Mouse (Mus musculus): Measurements from ENCODE around the gene Ano1. TPM values are rescaled to one million over a fixed set of nuclear protein-coding genes. Genes with fewer than 3 reads are reported as not detected.

The Ano1 gene
- polyA plus RNA-seq, 1 experiment from 2014 or later, result 48.8 TPM

DNA sequence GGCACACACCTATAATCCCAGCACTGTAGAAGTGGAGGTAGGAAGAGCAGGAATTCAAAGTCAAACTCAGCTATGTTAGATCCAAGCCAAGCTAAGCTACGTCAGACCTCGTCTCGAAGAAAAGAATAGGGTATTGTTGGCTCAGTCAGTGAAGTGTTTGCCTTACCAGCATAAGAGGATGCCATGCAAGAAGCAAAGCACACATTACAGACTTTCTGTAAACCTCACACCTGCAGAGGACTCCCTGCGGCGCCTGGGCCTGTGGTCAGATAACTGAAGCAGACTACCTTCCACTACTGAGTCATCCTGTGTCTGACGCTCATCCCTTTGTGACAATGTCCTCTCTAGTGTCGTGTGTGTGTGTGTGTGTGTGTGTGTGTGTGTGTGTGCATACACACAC is 142.2 kb downstream of the Ano1 start:
- Histone ChIP-seq H3K27ac (ENCODE audit: low read depth, low read length) (no peak overlapping the region), H3K9me3 (ENCODE audit: control insufficient read depth, low read length) (no peaks in the 10 kb centered on the region), H3K27me3 (ENCODE audit: control insufficient read depth, insufficient read depth, low read length) (no peaks in the 10 kb centered on the region), H3K4me2 (replicated peaks; ENCODE audit: low read depth, low read length) (no peak overlapping the region), H3K4me1 (ENCODE audit: control insufficient read depth, insufficient read depth, low read length) (no peaks in the 10 kb centered on the region), H3K9ac (ENCODE audit: low read depth, low read length) (no peak overlapping the region), H3K4me3 (ENCODE audit: low read length) (no peak overlapping the region), H3K36me3 (ENCODE audit: control insufficient read depth, insufficient read depth, low read length) (0 out of 2 replicates have a peak, but pooled peaks cover 4% of the 10 kb centered on the region)
- no peak for ATAC-seq (ENCODE audit: low FRiP score, low TSS enrichment)
- WGBS, result 90% methylated on average over 7 of the region's 7 CpGs

DNA sequence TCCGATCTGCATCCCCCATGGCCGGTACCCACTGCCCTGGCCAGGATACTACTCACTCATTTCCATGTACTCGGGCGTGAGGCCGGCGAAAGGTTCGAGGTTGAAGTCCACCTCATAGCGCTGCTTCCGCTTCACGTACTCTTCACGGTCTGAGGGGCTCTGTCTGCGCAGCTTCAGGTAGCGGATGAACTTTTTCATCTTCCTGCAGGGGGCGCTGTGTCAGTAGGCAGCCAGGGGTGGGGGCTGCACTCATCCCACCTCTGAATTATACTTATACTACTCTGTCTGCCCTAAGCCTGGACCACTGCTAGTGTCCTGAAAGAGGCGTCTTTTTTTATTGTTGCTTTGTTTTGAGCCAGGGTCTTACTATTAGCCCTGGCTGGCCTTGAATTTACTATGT is 143.9 kb downstream of the Ano1 start:
- 93% methylated on average over 15 of the region's 15 CpGs for WGBS
- 0 out of 2 replicates have a peak, but pooled peaks cover 4% of the 10 kb centered on the region for H3K36me3 ChIP-seq (ENCODE audit: control insufficient read depth, insufficient read depth, low read length)
- H3K27me3 ChIP-seq (ENCODE audit: control insufficient read depth, insufficient read depth, low read length), result no peaks in the 10 kb centered on the region
- H3K4me1 ChIP-seq (ENCODE audit: control insufficient read depth, insufficient read depth, low read length), result no peaks in the 10 kb centered on the region
- no peak overlapping the region for H3K4me2 ChIP-seq (replicated peaks; ENCODE audit: low read depth, low read length)
- no peaks in the 10 kb centered on the region for H3K9me3 ChIP-seq (ENCODE audit: control insufficient read depth, low read length)
- H3K27ac ChIP-seq (ENCODE audit: low read depth, low read length), result no peak overlapping the region
- H3K4me3 ChIP-seq (ENCODE audit: low read length), result no peak overlapping the region
- H3K9ac ChIP-seq (ENCODE audit: low read depth, low read length), result no peak overlapping the region
- ATAC-seq (ENCODE audit: low FRiP score, low TSS enrichment), result no peak

DNA sequence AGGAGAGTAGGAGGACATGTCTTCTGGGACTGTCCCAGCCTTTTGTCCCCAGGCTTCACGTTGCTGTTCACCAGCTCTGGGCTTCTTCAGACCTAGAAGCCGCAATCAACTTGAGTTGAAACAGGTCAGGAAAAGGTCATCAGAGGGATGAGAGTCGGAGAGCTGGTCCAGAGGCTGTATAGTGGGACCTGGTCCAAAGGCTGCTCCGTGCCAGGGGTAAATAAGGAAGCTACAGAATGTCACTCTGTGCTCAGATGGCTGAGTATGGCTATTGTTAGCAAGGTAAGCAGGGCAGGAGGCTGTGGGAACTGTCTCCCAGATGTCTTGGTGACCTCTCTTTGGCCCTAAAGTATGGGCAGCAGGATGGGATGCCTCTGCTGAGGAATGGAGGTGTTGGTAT is 147.0 kb downstream of the Ano1 start:
- Histone ChIP-seq H3K27ac (ENCODE audit: low read depth, low read length) (no peak overlapping the region), H3K4me2 (replicated peaks; ENCODE audit: low read depth, low read length) (no peak overlapping the region), H3K27me3 (ENCODE audit: control insufficient read depth, insufficient read depth, low read length) (no peaks in the 10 kb centered on the region), H3K4me1 (ENCODE audit: control insufficient read depth, insufficient read depth, low read length) (no peaks in the 10 kb centered on the region), H3K36me3 (ENCODE audit: control insufficient read depth, insufficient read depth, low read length) (0 out of 2 replicates have a peak, but pooled peaks cover 4% of the 10 kb centered on the region), H3K9me3 (ENCODE audit: control insufficient read depth, low read length) (no peaks in the 10 kb centered on the region), H3K9ac (ENCODE audit: low read depth, low read length) (no peak overlapping the region), H3K4me3 (ENCODE audit: low read length) (no peak overlapping the region)
- WGBS, result 68% methylated on average over 4 of the region's 4 CpGs
- ATAC-seq (ENCODE audit: low FRiP score, low TSS enrichment), result no peak

DNA sequence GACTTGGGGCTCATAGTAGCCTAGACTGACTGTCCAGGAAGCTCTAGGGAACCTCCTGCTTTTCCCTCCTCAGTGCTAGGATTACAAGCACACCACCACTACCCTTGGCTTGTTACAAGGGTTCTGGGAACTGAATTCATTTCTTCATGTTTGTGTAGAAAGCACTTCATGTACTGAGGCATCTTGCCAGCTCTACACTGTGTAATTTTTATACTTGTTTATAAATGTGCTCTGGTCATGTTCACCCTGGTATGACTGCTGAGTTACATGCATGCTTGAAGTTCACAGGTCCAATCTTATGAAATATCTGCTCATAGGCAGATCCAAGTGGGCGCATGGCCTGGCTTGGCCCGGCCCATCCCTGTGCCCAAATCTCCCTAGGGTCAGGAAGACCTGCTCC is 147.5 kb downstream of the Ano1 start:
- Histone ChIP-seq H3K4me3 (ENCODE audit: low read length) (no peak overlapping the region), H3K9ac (ENCODE audit: low read depth, low read length) (no peak overlapping the region), H3K4me2 (replicated peaks; ENCODE audit: low read depth, low read length) (no peak overlapping the region), H3K9me3 (ENCODE audit: control insufficient read depth, low read length) (no peaks in the 10 kb centered on the region), H3K4me1 (ENCODE audit: control insufficient read depth, insufficient read depth, low read length) (no peaks in the 10 kb centered on the region), H3K27ac (ENCODE audit: low read depth, low read length) (no peak overlapping the region), H3K36me3 (ENCODE audit: control insufficient read depth, insufficient read depth, low read length) (0 out of 2 replicates have a peak, but pooled peaks cover 4% of the 10 kb centered on the region), H3K27me3 (ENCODE audit: control insufficient read depth, insufficient read depth, low read length) (no peaks in the 10 kb centered on the region)
- no peak for ATAC-seq (ENCODE audit: low FRiP score, low TSS enrichment)
- 100% methylated on average over 2 of the region's 2 CpGs for WGBS

DNA sequence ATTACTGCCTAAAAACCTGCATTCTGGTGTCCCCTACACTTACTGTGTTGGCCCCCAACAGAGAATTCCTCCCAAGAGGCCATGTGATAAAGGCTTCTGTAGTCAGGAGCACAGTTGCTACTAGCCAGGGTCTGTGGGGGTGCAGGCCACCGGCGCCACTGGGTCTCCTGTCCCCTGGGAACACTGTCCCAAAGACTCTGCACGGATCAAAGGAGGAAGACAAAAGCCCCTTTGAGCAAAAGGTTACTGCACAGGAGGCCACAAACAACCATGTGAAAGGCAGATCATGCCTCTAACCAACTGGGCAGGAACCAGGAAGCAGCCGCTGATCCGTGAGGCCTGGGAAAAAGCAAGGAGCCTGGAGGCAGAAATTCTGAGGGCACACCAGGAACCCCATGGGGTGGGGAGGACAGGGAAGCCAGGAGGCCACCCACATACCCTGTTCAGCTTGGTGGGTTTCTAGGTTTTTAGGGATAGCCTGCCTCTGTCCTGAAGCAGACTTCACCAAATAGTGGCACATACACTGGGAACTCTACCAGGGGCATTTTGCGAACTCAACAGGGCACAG is 151.4 kb downstream of the Ano1 start:
- no peak overlapping the region for H3K9ac ChIP-seq (ENCODE audit: low read depth, low read length)
- no peaks in the 10 kb centered on the region for H3K9me3 ChIP-seq (ENCODE audit: control insufficient read depth, low read length)
- H3K27me3 ChIP-seq (ENCODE audit: control insufficient read depth, insufficient read depth, low read length), result no peaks in the 10 kb centered on the region
- peak overlapping the region; percentile 73; the same call in 1 of the 2 replicates for H3K27ac ChIP-seq (ENCODE audit: low read depth, low read length)
- 45% methylated on average over 6 of the region's 6 CpGs for WGBS
- no peak overlapping the region for H3K4me2 ChIP-seq (replicated peaks; ENCODE audit: low read depth, low read length)
- no peaks in the 10 kb centered on the region for H3K36me3 ChIP-seq (ENCODE audit: control insufficient read depth, insufficient read depth, low read length)
- peak; percentile 65; the same call in 1 of the 2 replicates for ATAC-seq (ENCODE audit: low FRiP score, low TSS enrichment)
- no peaks in the 10 kb centered on the region for H3K4me1 ChIP-seq (ENCODE audit: control insufficient read depth, insufficient read depth, low read length)
- H3K4me3 ChIP-seq (ENCODE audit: low read length), result no peak overlapping the region

DNA sequence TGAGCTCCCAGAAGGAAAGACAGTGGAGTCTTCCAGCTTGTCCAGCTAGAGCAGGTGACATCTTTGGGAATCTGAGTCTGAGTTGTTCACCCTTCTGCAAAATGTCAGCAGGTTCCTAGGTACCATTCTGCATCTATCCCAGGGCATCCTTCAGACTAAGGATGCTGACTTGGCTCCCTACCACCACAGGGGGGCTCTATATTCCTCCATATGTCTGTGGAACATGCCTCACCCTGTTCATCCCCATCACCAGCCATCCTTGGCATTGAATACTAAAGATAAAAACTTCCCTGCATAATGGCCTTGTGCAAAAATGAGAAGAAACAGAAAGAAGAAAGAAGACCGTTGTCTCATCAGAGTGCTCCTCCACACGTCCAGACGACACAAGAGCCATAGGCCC is 162.3 kb downstream of the Ano1 start:
- WGBS, result 86% methylated on average over 3 of the region's 3 CpGs
- H3K4me3 ChIP-seq (ENCODE audit: low read length), result no peak overlapping the region
- no peak overlapping the region for H3K9ac ChIP-seq (ENCODE audit: low read depth, low read length)
- no peak overlapping the region for H3K4me2 ChIP-seq (replicated peaks; ENCODE audit: low read depth, low read length)
- H3K27ac ChIP-seq (ENCODE audit: low read depth, low read length), result no peak overlapping the region
- no peaks in the 10 kb centered on the region for H3K27me3 ChIP-seq (ENCODE audit: control insufficient read depth, insufficient read depth, low read length)
- no peaks in the 10 kb centered on the region for H3K9me3 ChIP-seq (ENCODE audit: control insufficient read depth, low read length)
- no peak for ATAC-seq (ENCODE audit: low FRiP score, low TSS enrichment)
- H3K36me3 ChIP-seq (ENCODE audit: control insufficient read depth, insufficient read depth, low read length), result peaks cover 4% of the 10 kb centered on the region; the same call in 1 of the 2 replicates
- H3K4me1 ChIP-seq (ENCODE audit: control insufficient read depth, insufficient read depth, low read length), result no peaks in the 10 kb centered on the region

DNA sequence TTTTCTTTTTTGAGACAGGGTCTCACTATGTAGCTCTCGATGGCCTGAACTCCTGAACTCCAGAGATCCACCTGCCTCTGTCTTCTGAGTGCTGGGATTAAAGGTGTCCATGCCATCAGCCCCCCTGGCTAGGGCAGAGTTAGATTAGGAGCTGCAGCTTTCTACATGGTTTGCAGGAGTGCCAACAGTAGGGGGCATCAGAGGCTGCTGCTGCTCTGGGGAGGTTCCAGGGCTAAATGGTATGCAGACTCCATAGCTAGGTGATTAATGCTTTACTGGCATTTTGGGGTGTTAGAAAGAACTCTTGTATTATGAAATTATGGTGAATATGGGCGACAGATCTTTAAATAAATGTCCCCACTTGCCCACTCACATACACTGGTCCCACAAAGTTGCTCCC is 164.5 kb downstream of the Ano1 start:
- no peak overlapping the region for H3K27ac ChIP-seq (ENCODE audit: low read depth, low read length)
- H3K9ac ChIP-seq (ENCODE audit: low read depth, low read length), result no peak overlapping the region
- no peak for ATAC-seq (ENCODE audit: low FRiP score, low TSS enrichment)
- 33% methylated on average over 2 of the region's 2 CpGs for WGBS
- peaks cover 7% of the 10 kb centered on the region; the same call in 1 of the 2 replicates for H3K4me1 ChIP-seq (ENCODE audit: control insufficient read depth, insufficient read depth, low read length)
- H3K27me3 ChIP-seq (ENCODE audit: control insufficient read depth, insufficient read depth, low read length), result no peaks in the 10 kb centered on the region
- no peaks in the 10 kb centered on the region for H3K9me3 ChIP-seq (ENCODE audit: control insufficient read depth, low read length)
- H3K4me3 ChIP-seq (ENCODE audit: low read length), result no peak overlapping the region
- H3K4me2 ChIP-seq (replicated peaks; ENCODE audit: low read depth, low read length), result no peak overlapping the region
- peaks cover under 1% of the 10 kb centered on the region; the same call in 1 of the 2 replicates for H3K36me3 ChIP-seq (ENCODE audit: control insufficient read depth, insufficient read depth, low read length)

DNA sequence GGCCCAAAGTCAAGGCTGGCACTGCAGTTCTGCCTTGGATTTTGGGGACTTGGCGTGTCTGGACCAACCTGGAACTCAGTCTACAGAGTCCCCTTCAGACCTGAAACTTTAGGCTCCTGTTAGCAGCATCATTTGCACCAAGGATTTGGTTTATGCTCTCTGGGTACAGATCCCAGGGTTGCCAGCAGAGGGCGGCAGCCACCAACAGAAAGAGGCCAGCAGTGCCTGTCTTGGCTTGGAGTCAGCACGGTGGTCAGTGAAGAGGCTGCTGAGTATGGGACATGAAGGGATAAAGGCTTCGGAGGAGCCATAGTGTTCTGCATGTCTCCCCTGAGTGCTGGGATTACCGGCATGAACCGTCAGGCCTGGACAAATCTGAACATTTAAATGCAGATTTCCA is 166.1 kb downstream of the Ano1 start:
- Histone ChIP-seq H3K9ac (ENCODE audit: low read depth, low read length) (no peak overlapping the region), H3K27me3 (ENCODE audit: control insufficient read depth, insufficient read depth, low read length) (no peaks in the 10 kb centered on the region), H3K9me3 (ENCODE audit: control insufficient read depth, low read length) (no peaks in the 10 kb centered on the region), H3K4me3 (ENCODE audit: low read length) (no peak overlapping the region), H3K36me3 (ENCODE audit: control insufficient read depth, insufficient read depth, low read length) (peaks cover 1% of the 10 kb centered on the region; the same call in 1 of the 2 replicates), H3K27ac (ENCODE audit: low read depth, low read length) (no peak overlapping the region), H3K4me2 (replicated peaks; ENCODE audit: low read depth, low read length) (no peak overlapping the region), H3K4me1 (ENCODE audit: control insufficient read depth, insufficient read depth, low read length) (peaks cover 16% of the 10 kb centered on the region)
- WGBS, result 15% methylated on average over 6 of the region's 6 CpGs
- no peak for ATAC-seq (ENCODE audit: low FRiP score, low TSS enrichment)

DNA sequence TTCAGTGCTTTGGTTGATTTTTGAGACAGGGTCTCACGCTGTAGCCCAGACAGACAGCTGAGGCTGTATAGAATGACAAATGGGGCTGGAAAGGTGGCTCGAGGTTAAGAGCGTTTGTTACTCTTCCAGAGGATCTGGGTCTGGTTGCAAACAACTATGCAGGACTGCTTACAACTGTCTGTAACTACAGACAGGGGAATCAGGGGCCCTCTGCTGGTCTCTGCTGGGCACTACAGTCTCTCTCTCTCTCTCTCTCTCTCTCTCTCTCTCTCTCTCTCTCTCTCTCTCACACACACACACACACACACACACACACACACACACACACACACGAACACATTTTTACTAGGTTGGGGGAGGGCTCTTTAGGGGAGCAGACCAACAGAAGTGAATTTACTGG is 168.2 kb downstream of the Ano1 start:
- no peak overlapping the region for H3K9ac ChIP-seq (ENCODE audit: low read depth, low read length)
- no peaks in the 10 kb centered on the region for H3K27me3 ChIP-seq (ENCODE audit: control insufficient read depth, insufficient read depth, low read length)
- H3K36me3 ChIP-seq (ENCODE audit: control insufficient read depth, insufficient read depth, low read length), result peaks cover 18% of the 10 kb centered on the region; the same call in 1 of the 2 replicates
- H3K4me3 ChIP-seq (ENCODE audit: low read length), result no peak overlapping the region
- peaks cover 16% of the 10 kb centered on the region for H3K4me1 ChIP-seq (ENCODE audit: control insufficient read depth, insufficient read depth, low read length)
- under 1% methylated on average over 4 of the region's 4 CpGs for WGBS
- no peak for ATAC-seq (ENCODE audit: low FRiP score, low TSS enrichment)
- H3K9me3 ChIP-seq (ENCODE audit: control insufficient read depth, low read length), result no peaks in the 10 kb centered on the region
- H3K4me2 ChIP-seq (replicated peaks; ENCODE audit: low read depth, low read length), result no peak overlapping the region
- no peak overlapping the region for H3K27ac ChIP-seq (ENCODE audit: low read depth, low read length)
